Mouse (Mus musculus) intestine, embryonic 15.5 days (tissue): ENCODE data around the gene Ing2. TPM values are rescaled to one million over a fixed set of nuclear protein-coding genes. Genes with fewer than 3 reads are reported as not detected.

Experiments
- ATAC-seq: fragments of 200-750 bp; cut with Nextera tagmentation; 2 replicates; pipeline ENCODE4 v1.8.0; 2017; ENCODE audit warnings: moderate TSS enrichment, moderate library complexity
- H3K27ac ChIP-seq: fragments of 300-500 bp; sonication (generic); 2 replicates; pipeline ENCODE4 v1.5.1; 2015; ENCODE audit warnings: mild to moderate bottlenecking, inconsistent platforms
- H3K27me3 ChIP-seq: fragments of 300-500 bp; sonication (generic); replicated peaks from 2 replicates; pipeline ENCODE4 v1.6.1; 2015; ENCODE audit warnings: inconsistent platforms
- H3K36me3 ChIP-seq: fragments of 300-500 bp; sonication (generic); 2 replicates; pipeline ENCODE4 v1.6.1; 2015; ENCODE audit warnings: inconsistent platforms
- H3K4me1 ChIP-seq: fragments of 300-500 bp; sonication (generic); replicated peaks from 2 replicates; pipeline ENCODE4 v1.6.1; 2015; ENCODE audit warnings: inconsistent platforms
- H3K4me2 ChIP-seq: fragments of 300-500 bp; sonication (generic); replicated peaks from 2 replicates; pipeline ENCODE4 v1.6.1; 2015; ENCODE audit warnings: mild to moderate bottlenecking, inconsistent platforms
- H3K4me3 ChIP-seq: fragments of 300-500 bp; sonication (generic); replicated peaks from 2 replicates; pipeline ENCODE4 v1.5.1; 2015; ENCODE audit warnings: inconsistent platforms
- H3K9ac ChIP-seq: fragments of 300-500 bp; sonication (generic); 2 replicates; pipeline ENCODE4 v1.6.1; 2015; ENCODE audit warnings: inconsistent platforms
- H3K9me3 ChIP-seq: fragments of 300-500 bp; sonication (generic); 2 replicates; pipeline ENCODE4 v1.6.1; 2016; ENCODE audit warnings: inconsistent platforms
- WGBS: fragments of 180-500 bp; shearing (Covaris S2); methylation state at CpG from one replicate; pipeline ENCODE4 v1.1.7; 2015; 5-methylcytosine and 5-hydroxymethylcytosine counted together
- polyA plus RNA-seq: library from polyadenylated mRNA; unstranded; fragments of >200 nt; fragmentation: Nextera tagmentation; extraction: Ambion mirVana; gene quantifications from 2 replicates; pipeline ENCODE4 v1.2.1, GENCODE M21; 2015

Gene Ing2
- polyA plus RNA-seq, 1 experiment from 2014 or later: 15.8 TPM

- no peak; the same call in 1 of the 2 replicates for ATAC-seq
- Histone ChIP-seq H3K27me3 (no peaks in the 10 kb centered on the region), H3K27ac (no peak overlapping the region), H3K9ac (no peak overlapping the region), H3K4me2 (no peak overlapping the region), H3K4me1 (no peaks in the 10 kb centered on the region), H3K4me3 (no peak overlapping the region), H3K9me3 (no peaks in the 10 kb centered on the region), H3K36me3 (no peaks in the 10 kb centered on the region)
- WGBS: 78% methylated on average over 9 of the region's 10 CpGs
Measured at GRCm38 (mm10) chr8:47691831-47692230, 16.5 kb upstream of the Ing2 start.

DNA sequence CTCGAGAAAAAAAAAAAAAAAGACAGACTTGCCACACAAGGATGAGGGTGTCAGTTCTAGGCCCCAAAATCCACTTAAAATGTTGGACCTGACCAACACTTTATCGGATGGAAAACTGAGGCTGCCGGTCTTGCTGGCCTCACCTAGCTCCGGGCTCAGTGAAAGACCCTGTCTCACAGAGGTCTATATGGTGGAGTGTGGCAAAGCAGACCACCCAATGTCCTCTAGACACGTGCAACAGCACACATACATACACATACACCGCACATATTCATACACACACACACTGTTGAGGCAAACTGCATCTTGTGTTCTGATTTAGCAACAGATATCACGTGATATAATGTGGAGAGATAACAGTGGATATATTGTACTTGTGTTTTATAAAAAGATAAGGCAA, 15.9 kb upstream of the Ing2 start:
- Histone ChIP-seq H3K27ac (no peak overlapping the region), H3K27me3 (no peaks in the 10 kb centered on the region), H3K9me3 (no peaks in the 10 kb centered on the region), H3K9ac (no peak overlapping the region), H3K4me1 (no peaks in the 10 kb centered on the region), H3K4me2 (peak overlapping the region; percentile 53; the same call in 1 of the 2 replicates), H3K36me3 (no peaks in the 10 kb centered on the region), H3K4me3 (no peak overlapping the region)
- 64% methylated on average over 7 of the region's 7 CpGs for WGBS
- no peak for ATAC-seq

DNA sequence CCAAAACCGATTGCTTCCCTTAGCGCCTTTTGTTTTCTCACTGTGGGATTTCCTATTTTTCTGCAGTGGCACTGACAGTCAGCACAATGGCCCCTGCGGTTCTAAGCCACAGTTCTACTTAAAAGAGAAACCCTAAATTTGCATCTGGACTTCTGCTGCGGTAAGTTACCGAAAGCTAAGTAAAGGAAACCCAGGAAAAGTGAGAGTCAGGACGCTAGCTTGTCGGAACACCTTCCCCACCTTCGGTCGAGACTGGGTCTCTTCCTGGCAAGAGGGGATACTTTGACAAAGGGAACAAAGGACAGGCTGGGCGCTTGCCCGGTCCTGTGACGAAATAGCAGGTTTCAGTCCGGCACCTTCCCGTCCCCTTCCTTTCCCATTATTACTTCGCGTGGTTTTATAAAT, 15.3 kb upstream of the Ing2 start:
- Histone ChIP-seq H3K27me3 (no peaks in the 10 kb centered on the region), H3K4me3 (peak overlapping the region; percentile 12; the same call in 1 of the 2 replicates), H3K9ac (no peak overlapping the region; the same call in 1 of the 2 replicates), H3K4me2 (peak overlapping the region; percentile 53), H3K4me1 (no peaks in the 10 kb centered on the region), H3K9me3 (no peaks in the 10 kb centered on the region), H3K27ac (no peak overlapping the region), H3K36me3 (no peaks in the 10 kb centered on the region)
- no peak for ATAC-seq
- 12% methylated on average over 16 of the region's 16 CpGs for WGBS

DNA sequence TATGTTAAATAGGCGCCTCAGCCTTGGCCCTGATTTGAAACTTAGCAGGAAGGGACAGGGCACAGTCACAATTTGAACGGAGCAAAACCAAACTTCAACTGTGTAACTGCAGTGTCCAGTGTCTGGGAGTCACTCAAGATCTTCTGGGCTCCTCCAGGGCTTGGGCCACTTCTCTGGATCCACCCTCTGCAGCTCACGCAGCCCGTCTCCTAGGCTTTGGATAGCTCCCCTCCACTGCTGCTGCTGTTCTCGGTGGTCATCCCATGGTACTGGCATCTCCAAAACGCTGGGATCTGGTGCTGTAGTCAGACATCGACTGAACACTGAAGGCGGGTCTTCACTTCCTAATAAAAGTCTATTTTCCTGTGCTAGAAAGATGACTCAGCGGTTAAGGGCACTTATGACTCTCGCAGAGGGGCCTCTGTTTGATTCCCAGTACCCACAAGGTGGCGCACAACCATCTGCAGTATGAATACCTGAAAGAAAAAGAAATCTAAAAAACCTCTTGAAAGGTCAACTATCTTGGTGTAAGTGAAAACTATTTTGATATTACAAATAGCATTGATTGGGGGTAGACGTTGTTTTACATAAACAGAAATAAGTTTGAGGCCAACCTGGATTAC, 14.5 kb upstream of the Ing2 start:
- H3K9ac ChIP-seq: no peak overlapping the region
- no peaks in the 10 kb centered on the region for H3K36me3 ChIP-seq
- H3K27ac ChIP-seq: no peak overlapping the region
- H3K4me3 ChIP-seq: no peak overlapping the region
- 65% methylated on average over 12 of the region's 12 CpGs for WGBS
- no peaks in the 10 kb centered on the region for H3K27me3 ChIP-seq
- no peaks in the 10 kb centered on the region for H3K9me3 ChIP-seq
- no peak for ATAC-seq
- no peaks in the 10 kb centered on the region for H3K4me1 ChIP-seq
- no peak overlapping the region for H3K4me2 ChIP-seq

DNA sequence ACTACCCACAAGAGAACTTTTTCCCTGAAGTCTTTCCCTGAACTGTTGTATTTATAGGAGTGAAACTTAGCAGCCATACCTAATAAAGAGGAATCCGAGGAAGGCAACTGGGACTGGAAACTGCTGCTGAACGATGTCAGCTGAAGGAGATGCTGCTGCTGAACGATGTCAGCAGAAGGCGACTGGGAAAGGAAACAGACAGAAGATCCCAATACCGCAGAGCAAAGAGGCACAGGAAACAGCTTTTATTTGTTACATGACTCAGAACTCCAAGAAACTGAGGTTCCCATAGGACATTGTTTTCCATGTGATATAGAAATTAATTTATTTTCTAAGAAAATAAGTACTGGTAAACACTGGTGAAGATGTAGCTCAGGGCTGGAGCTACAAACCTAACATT, 9.1 kb upstream of the Ing2 start:
- 65% methylated on average over 5 of the region's 5 CpGs for WGBS

GRCm38 (mm10) chr8:47683994-47684393, 8.6 kb upstream of the Ing2 start:
- Histone ChIP-seq H3K4me2 (no peak overlapping the region), H3K9me3 (no peaks in the 10 kb centered on the region), H3K4me1 (no peaks in the 10 kb centered on the region), H3K27me3 (no peaks in the 10 kb centered on the region), H3K36me3 (no peaks in the 10 kb centered on the region), H3K4me3 (no peak overlapping the region), H3K27ac (no peak overlapping the region), H3K9ac (no peak overlapping the region)
- ATAC-seq: no peak
- WGBS: 81% methylated on average over 9 of the region's 9 CpGs

More for the DNA sequence above, 9.1 kb upstream of the Ing2 start:
- Histone ChIP-seq H3K4me2 (no peak overlapping the region), H3K36me3 (no peaks in the 10 kb centered on the region), H3K4me3 (no peak overlapping the region), H3K9ac (no peak overlapping the region), H3K27me3 (no peaks in the 10 kb centered on the region), H3K9me3 (no peaks in the 10 kb centered on the region), H3K4me1 (no peaks in the 10 kb centered on the region), H3K27ac (no peak overlapping the region)
- no peak for ATAC-seq

- Histone ChIP-seq H3K9ac (no peak overlapping the region), H3K4me2 (no peak overlapping the region), H3K36me3 (no peaks in the 10 kb centered on the region), H3K27ac (no peak overlapping the region), H3K4me3 (no peak overlapping the region), H3K4me1 (peaks cover 2% of the 10 kb centered on the region; the same call in 1 of the 2 replicates), H3K27me3 (no peaks in the 10 kb centered on the region), H3K9me3 (no peaks in the 10 kb centered on the region)
- ATAC-seq: no peak
- WGBS: 83% methylated on average over 4 of the region's 4 CpGs
Measured at GRCm38 (mm10) chr8:47680306-47680705, 5.0 kb upstream of the Ing2 start.

GRCm38 (mm10) chr8:47679603-47680002, 4.2 kb upstream of the Ing2 start:
- WGBS: 68% methylated on average over 1 of the region's 1 CpGs
- Histone ChIP-seq H3K4me2 (no peak overlapping the region), H3K9me3 (no peaks in the 10 kb centered on the region), H3K27ac (no peak overlapping the region), H3K9ac (no peak overlapping the region), H3K4me3 (no peak overlapping the region), H3K27me3 (no peaks in the 10 kb centered on the region), H3K4me1 (peaks cover 2% of the 10 kb centered on the region; the same call in 1 of the 2 replicates), H3K36me3 (no peaks in the 10 kb centered on the region)
- ATAC-seq: no peak

- H3K4me1 ChIP-seq: peaks cover 2% of the 10 kb centered on the region; the same call in 1 of the 2 replicates
- ATAC-seq: no peak
- H3K4me2 ChIP-seq: peak overlapping the region; percentile 78
- no peaks in the 10 kb centered on the region for H3K27me3 ChIP-seq
- H3K36me3 ChIP-seq: no peaks in the 10 kb centered on the region
- no peak overlapping the region for H3K27ac ChIP-seq
- peak overlapping the region; percentile 71 for H3K4me3 ChIP-seq
- no peaks in the 10 kb centered on the region for H3K9me3 ChIP-seq
- 53% methylated on average over 2 of the region's 2 CpGs for WGBS
- no peak overlapping the region for H3K9ac ChIP-seq
Measured at GRCm38 (mm10) chr8:47676631-47677030, 1.3 kb upstream of the Ing2 start.

GRCm38 (mm10) chr8:47676224-47676623, 868 bp upstream of the Ing2 start:
- WGBS: 2% methylated on average over 15 of the region's 15 CpGs
- Histone ChIP-seq H3K4me1 (peaks cover 2% of the 10 kb centered on the region; the same call in 1 of the 2 replicates), H3K9me3 (no peaks in the 10 kb centered on the region), H3K27ac (peak overlapping the region; percentile 99; the same call in 1 of the 2 replicates), H3K4me3 (peak overlapping the region; percentile 71), H3K27me3 (no peaks in the 10 kb centered on the region), H3K9ac (peak overlapping the region; percentile 94), H3K36me3 (no peaks in the 10 kb centered on the region), H3K4me2 (peak overlapping the region; percentile 78)
- ATAC-seq: no peak

DNA sequence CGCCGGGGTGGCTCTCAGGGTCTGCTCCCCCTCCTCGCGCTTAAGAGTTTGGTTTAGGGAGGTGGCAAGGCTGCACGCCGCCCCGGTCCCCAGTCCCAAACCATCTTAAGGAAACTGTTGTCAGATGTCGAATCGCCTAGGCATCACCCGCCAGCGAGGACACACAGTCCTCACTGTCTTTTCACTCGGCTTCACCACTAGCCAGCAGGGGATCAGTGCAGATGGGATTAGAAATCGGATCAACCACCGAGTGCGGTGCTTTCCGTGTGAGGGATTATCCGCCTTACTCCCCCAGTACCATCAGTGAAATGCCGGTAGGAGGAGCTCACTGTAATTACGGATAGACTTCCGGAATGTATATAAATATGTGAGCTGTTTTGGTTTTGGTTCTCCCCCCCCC, 430 bp upstream of the Ing2 start:
- Histone ChIP-seq H3K9me3 (no peaks in the 10 kb centered on the region), H3K4me2 (peak overlapping the region; percentile 78), H3K4me1 (peaks cover 2% of the 10 kb centered on the region; the same call in 1 of the 2 replicates), H3K27ac (peak overlapping the region; percentile 99), H3K36me3 (no peaks in the 10 kb centered on the region), H3K9ac (peak overlapping the region; percentile 94), H3K4me3 (peak overlapping the region; percentile 71), H3K27me3 (no peaks in the 10 kb centered on the region)
- WGBS: under 1% methylated on average over 20 of the region's 20 CpGs
- no peak; the same call in 1 of the 2 replicates for ATAC-seq

GRCm38 (mm10) chr8:47674140-47674776, 1.1 kb downstream of the Ing2 start:
- H3K36me3 ChIP-seq: no peaks in the 10 kb centered on the region
- no peaks in the 10 kb centered on the region for H3K27me3 ChIP-seq
- ATAC-seq: peak; percentile 27
- peak overlapping the region; percentile 65 for H3K4me2 ChIP-seq
- H3K4me1 ChIP-seq: peaks cover 2% of the 10 kb centered on the region; the same call in 1 of the 2 replicates
- under 1% methylated on average over 44 of the region's 59 CpGs for WGBS
- H3K4me3 ChIP-seq: peak overlapping the region; percentile 71
- H3K27ac ChIP-seq: peak overlapping the region; percentile 93
- no peaks in the 10 kb centered on the region for H3K9me3 ChIP-seq
- H3K9ac ChIP-seq: peak overlapping the region; percentile 86
